Mouse (Mus musculus): ENCODE data around the gene Vasp.
A peak's percentile ranks its signal among the peaks of the same experiment; 100 is the strongest.

GRCm38 (mm10) chr7:19227883-19228792 is 43.5 kb downstream of the Vasp start, which contains the start of gene Opa3:
- peak; percentile 38; the same call in 1 of the 2 replicates for TF ChIP-seq CTCF (IDR thresholded peaks at IDR 0.05; ENCODE audit: borderline replicate concordance, insufficient read depth, low read length)
- TF ChIP-seq POLR2A (IDR thresholded peaks at IDR 0.05; ENCODE audit: low read depth, low read length): peak; percentile 98
